Mouse (Mus musculus): Measurements from ENCODE around the gene Tbc1d1. TPM values are rescaled to one million over a fixed set of nuclear protein-coding genes. Genes with fewer than 3 reads are reported as not detected.

Tbc1d1 gene
- total and polyA plus RNA-seq, 3 experiments, result 26.0 to 38.6 (median 31.9) TPM

DNA sequence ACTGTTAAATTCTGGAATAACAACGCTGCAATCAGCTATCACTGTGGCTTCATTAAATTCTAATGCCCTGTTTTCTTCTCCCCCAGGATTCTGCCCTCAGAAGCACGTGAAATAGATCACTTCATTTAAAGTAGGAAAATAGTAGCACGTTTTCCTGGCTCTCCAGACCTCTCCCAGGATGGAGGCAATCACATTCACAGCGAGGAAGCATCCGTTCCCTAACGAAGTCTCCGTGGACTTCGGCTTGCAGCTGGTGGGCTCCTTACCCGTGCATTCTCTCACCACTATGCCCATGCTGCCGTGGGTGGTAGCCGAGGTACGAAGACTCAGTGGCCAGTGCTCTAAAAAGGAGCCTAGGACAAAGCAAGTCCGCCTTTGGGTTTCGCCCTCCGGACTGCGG lies 17.2 kb downstream of the Tbc1d1 start:
- in situ Hi-C loops (cut with MboI; ENCODE audit: low pct_ligation_motif_present, low pct_unique_long_range_greater_than_20kb, low sequenced_read_pairs) (no loop called here), dilution Hi-C loops (cut with MboI; ENCODE audit: extremely low pct_ligation_motif_present, extremely low pct_unique_long_range_greater_than_20kb, low sequenced_read_pairs) (no loop called here)
- no peaks in the 10 kb centered on the region for H3K27me3 ChIP-seq (replicated peaks)
- peaks cover 0 to 14% of the 10 kb centered on the region in 2 experiments; a peak in 1 of 4 replicates for H3K4me1 ChIP-seq (ENCODE audit: control insufficient read depth in 1 of 2, insufficient read depth in 2 of 2)
- no peak for TF ChIP-seq PAX5 (IDR thresholded peaks at IDR 0.05; ENCODE audit: low read length)
- no peak for TF ChIP-seq GABPA (IDR thresholded peaks at IDR 0.05; ENCODE audit: insufficient replicate concordance, low read depth, low read length)
- TF ChIP-seq MAX (IDR thresholded peaks at IDR 0.05; ENCODE audit: low read length), result no peak
- TF ChIP-seq ZC3H11A (IDR thresholded peaks at IDR 0.05; ENCODE audit: low read depth, low read length), result no peak
- TF ChIP-seq SIN3A (IDR thresholded peaks at IDR 0.05; ENCODE audit: low read length), result no peak
- TF ChIP-seq POLR2A (IDR thresholded peaks at IDR 0.05; ENCODE audit: low read depth, low read length), result no peak
- TF ChIP-seq EP300 (IDR thresholded peaks at IDR 0.05; ENCODE audit: low read length), result no peak
- no peak for TF ChIP-seq ZKSCAN1 (IDR thresholded peaks at IDR 0.05; ENCODE audit: borderline replicate concordance, low read depth, low read length)
- TF ChIP-seq ZNF384 (IDR thresholded peaks at IDR 0.05; ENCODE audit: low read depth, low read length), result no peak
- no peak for TF ChIP-seq KAT2A (IDR thresholded peaks at IDR 0.05; ENCODE audit: insufficient replicate concordance, low read length)
- no peak for TF ChIP-seq RAD21 (IDR thresholded peaks at IDR 0.05; ENCODE audit: low read depth, low read length)
- no peak overlapping the region for H3K27ac ChIP-seq (ENCODE audit: insufficient read depth, low read depth)
- H3K36me3 ChIP-seq (replicated peaks in 1 of 2; ENCODE audit: control insufficient read depth in 1 of 2, insufficient read depth in 1 of 2, low read length in 1 of 2), result peaks cover 17 to 77% of the 10 kb centered on the region in 2 experiments
- H3K4me2 ChIP-seq (ENCODE audit: insufficient read depth, low read depth, poor library complexity, severe bottlenecking), result no peak overlapping the region
- no peak overlapping the region for H3K9ac ChIP-seq (ENCODE audit: insufficient read depth, low read depth)
- H3K79me2 ChIP-seq (replicated peaks; ENCODE audit: control insufficient read depth, extremely low read depth, insufficient read depth, poor library complexity, severe bottlenecking), result no peaks in the 10 kb centered on the region; the same call in 1 of the 2 replicates
- no peak overlapping the region for H3K4me3 ChIP-seq (replicated peaks in 1 of 3; ENCODE audit: low read depth in 2 of 3, low read length in 2 of 3, poor library complexity in 1 of 3)
- H3K9me3 ChIP-seq (replicated peaks; ENCODE audit: low read length), result no peaks in the 10 kb centered on the region
- no peak for DNase-seq (ENCODE audit: extremely low read depth)

- TF ChIP-seq POLR2AphosphoS2 (IDR thresholded peaks at IDR 0.05; ENCODE audit: low read depth, low read length) (no peak), MXI1 (IDR thresholded peaks at IDR 0.05; ENCODE audit: low read depth, low read length) (no peak), SMC3 (IDR thresholded peaks at IDR 0.05; ENCODE audit: low read depth, low read length) (no peak), HCFC1 (IDR thresholded peaks at IDR 0.05; ENCODE audit: low read depth, low read length) (no peak), E2F4 (IDR thresholded peaks at IDR 0.05; ENCODE audit: insufficient replicate concordance, low read depth, low read length) (no peak), IRF4 (IDR thresholded peaks at IDR 0.05; ENCODE audit: low read depth, low read length) (no peak), MAZ (IDR thresholded peaks at IDR 0.05; ENCODE audit: low read depth, low read length) (no peak), ZC3H11A (IDR thresholded peaks at IDR 0.05; ENCODE audit: low read depth, low read length) (no peak), ZKSCAN1 (IDR thresholded peaks at IDR 0.05; ENCODE audit: borderline replicate concordance, low read depth, low read length) (no peak), NELFE (IDR thresholded peaks at IDR 0.05; ENCODE audit: low read depth, low read length) (no peak), GABPA (IDR thresholded peaks at IDR 0.05; ENCODE audit: insufficient replicate concordance, low read depth, low read length) (no peak), POLR2A (IDR thresholded peaks at IDR 0.05; ENCODE audit: low read depth, low read length) (no peak), EP300 (IDR thresholded peaks at IDR 0.05; ENCODE audit: low read length) (no peak), RAD21 (IDR thresholded peaks at IDR 0.05; ENCODE audit: low read depth, low read length) (no peak), KAT2A (IDR thresholded peaks at IDR 0.05; ENCODE audit: insufficient replicate concordance, low read length) (no peak), TCF12 (IDR thresholded peaks at IDR 0.05; ENCODE audit: low read depth, low read length) (no peak)
- Histone ChIP-seq H3K79me2 (replicated peaks; ENCODE audit: control insufficient read depth, extremely low read depth, insufficient read depth, poor library complexity, severe bottlenecking) (peaks cover 3% of the 10 kb centered on the region; the same call in 1 of the 2 replicates), H3K4me3 (replicated peaks in 1 of 3; ENCODE audit: low read depth in 2 of 3, low read length in 2 of 3, poor library complexity in 1 of 3) (no peak overlapping the region), H3K4me1 (ENCODE audit: control insufficient read depth in 1 of 2, insufficient read depth in 2 of 2) (peaks cover 0 to 11% of the 10 kb centered on the region in 2 experiments; a peak in 1 of 4 replicates), H3K27ac (ENCODE audit: insufficient read depth, low read depth) (no peak overlapping the region), H3K9me3 (replicated peaks; ENCODE audit: low read length) (no peaks in the 10 kb centered on the region), H3K9ac (ENCODE audit: insufficient read depth, low read depth) (no peak overlapping the region), H3K27me3 (replicated peaks) (no peaks in the 10 kb centered on the region), H3K4me2 (ENCODE audit: insufficient read depth, low read depth, poor library complexity, severe bottlenecking) (no peak overlapping the region), H3K36me3 (replicated peaks in 1 of 2; ENCODE audit: control insufficient read depth in 1 of 2, insufficient read depth in 1 of 2, low read length in 1 of 2) (peaks cover 17 to 79% of the 10 kb centered on the region in 2 experiments)
- in situ Hi-C loops (cut with MboI; ENCODE audit: low pct_ligation_motif_present, low pct_unique_long_range_greater_than_20kb, low sequenced_read_pairs) (no loop called here), dilution Hi-C loops (cut with MboI; ENCODE audit: extremely low pct_ligation_motif_present, extremely low pct_unique_long_range_greater_than_20kb, low sequenced_read_pairs) (no loop called here)
- DNase-seq (ENCODE audit: extremely low read depth), result no peak
These were observed 18.4 kb downstream of the Tbc1d1 start for GRCm38 (mm10) chr5:64174429-64174935.
